Mouse (Mus musculus) olfactory bulb, adult 2 months (tissue): ENCODE measurements around the gene Sel1l.

Experiments used
- CTCF ChIP-seq: fragments of 200-500 bp; IDR thresholded peaks from 2 replicates; pipeline ENCODE4 v1.5.1; 2012; ENCODE audit warnings: low read depth, mild to moderate bottlenecking, low read length, moderate library complexity; ENCODE audit not compliant: insufficient read depth
- POLR2A ChIP-seq: fragments of 200-500 bp; IDR thresholded peaks from 2 replicates; pipeline ENCODE4 v1.6.1; 2012; ENCODE audit warnings: mild to moderate bottlenecking, low read depth, low read length, moderate library complexity; ENCODE audit not compliant: insufficient read depth

DNA sequence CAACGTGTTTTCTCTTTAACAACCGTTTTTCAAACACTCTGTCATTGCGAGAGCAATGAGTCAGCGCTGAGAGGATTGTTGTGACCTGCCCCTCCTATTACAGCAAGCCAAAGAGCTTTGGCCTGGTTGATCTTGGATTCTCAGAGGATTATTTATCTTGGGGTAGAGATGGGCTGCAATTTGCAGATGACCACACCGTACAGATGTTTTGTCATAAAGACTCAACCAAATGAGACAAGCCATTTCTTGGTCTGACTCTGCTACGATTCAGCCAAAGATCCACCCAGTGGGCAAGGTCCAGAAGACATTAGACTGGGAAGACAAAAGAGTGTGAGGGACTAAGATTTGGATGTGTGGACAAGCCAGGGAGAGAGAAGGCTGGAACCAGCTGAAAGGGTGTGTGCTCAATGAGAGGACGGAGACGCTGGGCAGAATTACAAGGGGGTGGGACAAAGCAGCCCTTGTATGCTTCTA lies 74.1 kb downstream of the Sel1l start:
- TF ChIP-seq CTCF (no peak), POLR2A (no peak)
